Mouse (Mus musculus) left cerebral cortex, adult 11 months (tissue): ENCODE data around the gene Gm4767.
"Not testable (repeated sequence)": the region's sequence is repeated elsewhere in the genome, so short reads cannot be mapped to it uniquely, and the experiment has no call there.

Experiments
- DNase-seq: peaks from one replicate; pipeline ENCODE4 v3.0.0; 2022; ENCODE audit warnings: low spot score

The Gm4767 gene

GRCm38 (mm10) chr10:81811899-81812298 is at the start of gene Gm4767:
Gene Gm4767 (plus strand): TSS chr10:81812186.
- not testable (repeated sequence) for DNase-seq

GRCm38 (mm10) chr10:81770506-81771403 is 41.2 kb upstream of the Gm4767 start, which contains the start of gene Gm3055:
Gene Gm3055 (minus strand): TSS chr10:81771161.
- DNase-seq = not testable (repeated sequence)

- not testable (repeated sequence) for DNase-seq
Measured at GRCm38 (mm10) chr10:81771404-81771777, 40.6 kb upstream of the Gm4767 start.

GRCm38 (mm10) chr10:81846219-81846618 is 34.2 kb downstream of the Gm4767 start:
- DNase-seq = not testable (repeated sequence)

GRCm38 (mm10) chr10:81863409-81864407 is 51.7 kb downstream of the Gm4767 start, which contains the start of gene Gm32687:
Gene Gm32687 (plus strand): TSS chr10:81863934.
- not testable (repeated sequence) for DNase-seq
